Mouse (Mus musculus) c-Kit-positive CD71-positive TER-119-negative erythroid progenitor cells, embryonic 14.5 days (primary cell): Measurements from ENCODE around the gene Gm28539.
"Not testable (repeated sequence)": the region's sequence is repeated elsewhere in the genome, so short reads cannot be mapped to it uniquely, and the experiment has no call there.

Source experiments
- DNase-seq: peaks from one replicate; pipeline ENCODE4 v3.0.0-alpha.2; 2013; ENCODE audit warnings: low read depth

The Gm28539 gene

DNA sequence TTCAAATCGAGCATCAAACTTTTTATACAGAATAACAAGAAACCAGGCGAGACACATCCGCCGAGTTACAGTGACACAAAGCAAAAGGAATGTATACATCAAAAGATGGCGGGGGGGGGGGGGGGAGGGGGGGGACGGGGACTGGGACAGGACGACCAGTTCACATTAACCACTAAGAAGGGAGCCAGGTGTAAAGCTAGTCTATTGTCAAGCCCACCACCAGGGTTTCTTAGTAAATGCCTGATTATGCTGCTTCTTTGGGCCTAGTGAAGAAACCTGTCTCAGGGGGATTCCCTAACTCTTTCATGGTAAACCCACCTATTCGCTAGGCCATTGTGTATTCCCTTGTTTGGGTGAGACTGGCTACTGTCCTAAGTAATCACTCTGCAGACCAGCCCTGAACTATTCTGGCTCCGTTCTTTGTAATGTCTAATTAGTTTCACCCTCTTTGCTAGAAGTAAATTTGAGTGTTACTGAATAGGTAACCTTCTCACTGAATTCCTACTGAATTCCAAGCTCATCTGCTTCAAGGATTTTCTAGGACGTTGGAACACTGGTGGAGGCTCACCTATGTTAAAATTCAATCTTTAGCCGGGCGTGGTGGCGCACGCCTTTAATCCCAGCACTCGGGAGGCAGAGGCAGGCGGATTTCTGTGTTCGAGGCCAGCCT is 13.3 kb downstream of the Gm28539 start:
- not testable (repeated sequence) for DNase-seq

GRCm38 (mm10) chr16:18858551-18858950 is 22.2 kb downstream of the Gm28539 start:
- peak; percentile 62 for DNase-seq

- no peak for DNase-seq
Observed at GRCm38 (mm10) chr16:18860186-18860585, 23.8 kb downstream of the Gm28539 start.

- not testable (repeated sequence) for DNase-seq
Observed at GRCm38 (mm10) chr16:18870495-18870894, 34.1 kb downstream of the Gm28539 start.

DNA sequence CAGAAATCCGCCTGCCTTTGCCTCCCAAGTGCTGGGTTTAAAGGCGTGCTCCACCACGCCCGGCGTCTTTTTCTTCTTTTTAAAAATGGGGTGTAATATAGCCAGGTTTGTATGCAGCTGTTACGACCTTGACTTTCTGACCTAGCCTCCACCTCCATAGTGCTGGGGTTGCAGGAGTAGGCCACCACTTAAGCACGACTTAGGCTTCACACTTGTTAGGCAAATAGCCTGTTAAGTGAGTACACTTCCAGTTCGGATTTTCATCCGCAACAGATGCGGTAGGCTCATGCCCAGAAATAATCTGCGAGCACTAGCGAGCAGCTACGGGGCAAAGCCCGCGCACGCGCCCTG is 39.7 kb downstream of the Gm28539 start:
- no peak for DNase-seq

DNA sequence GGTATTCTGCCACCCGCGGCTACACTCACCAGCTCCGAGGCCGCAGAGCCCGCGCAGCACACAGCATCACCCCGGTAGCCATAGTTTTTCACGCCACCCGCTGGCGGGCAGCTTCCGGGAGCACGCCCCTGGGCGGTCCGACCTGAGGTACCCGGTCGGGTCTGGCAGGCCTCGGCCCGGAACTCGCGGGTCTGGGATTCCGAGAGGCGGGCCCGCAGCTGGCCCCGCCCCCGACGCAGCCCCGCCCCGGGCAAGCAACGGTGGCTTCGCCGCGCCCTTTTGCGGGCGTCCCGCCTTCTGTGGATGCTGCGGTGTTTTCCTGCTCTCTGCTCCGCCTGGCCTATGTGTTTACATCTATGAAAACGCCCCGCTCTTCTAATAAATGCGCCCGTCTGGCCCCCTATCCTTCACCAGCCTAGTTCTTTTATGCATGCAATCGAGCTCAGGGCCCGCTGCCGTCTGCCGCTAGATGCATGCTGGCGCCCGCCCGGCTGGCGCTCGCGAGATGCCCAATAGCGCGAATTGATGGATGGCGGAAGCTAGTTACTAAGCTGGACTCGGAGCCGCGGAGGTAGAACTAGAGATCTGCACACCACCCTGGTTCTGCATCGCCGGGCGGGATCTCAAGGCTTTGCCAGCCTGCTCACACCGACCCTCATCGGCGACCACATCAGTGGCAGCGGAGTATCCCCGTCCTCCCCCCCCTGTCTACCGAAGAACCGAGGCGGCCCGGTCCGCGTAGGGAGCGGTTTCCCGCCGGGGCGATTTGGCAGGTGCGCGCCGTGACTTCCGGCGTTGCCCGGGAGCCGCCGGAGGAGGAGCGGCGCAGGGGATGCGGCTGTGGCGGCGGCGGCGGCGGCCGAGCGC is 40.3 kb downstream of the Gm28539 start, which contains the start of the genes Mrpl40 and Hira:
Gene Mrpl40 (minus strand): TSS at position 421 of the 867 bp plus-strand sequence.
Gene Hira (plus strand): TSS at position 596 of the 867 bp plus-strand sequence.
- DNase-seq = peak; percentile 82

DNA sequence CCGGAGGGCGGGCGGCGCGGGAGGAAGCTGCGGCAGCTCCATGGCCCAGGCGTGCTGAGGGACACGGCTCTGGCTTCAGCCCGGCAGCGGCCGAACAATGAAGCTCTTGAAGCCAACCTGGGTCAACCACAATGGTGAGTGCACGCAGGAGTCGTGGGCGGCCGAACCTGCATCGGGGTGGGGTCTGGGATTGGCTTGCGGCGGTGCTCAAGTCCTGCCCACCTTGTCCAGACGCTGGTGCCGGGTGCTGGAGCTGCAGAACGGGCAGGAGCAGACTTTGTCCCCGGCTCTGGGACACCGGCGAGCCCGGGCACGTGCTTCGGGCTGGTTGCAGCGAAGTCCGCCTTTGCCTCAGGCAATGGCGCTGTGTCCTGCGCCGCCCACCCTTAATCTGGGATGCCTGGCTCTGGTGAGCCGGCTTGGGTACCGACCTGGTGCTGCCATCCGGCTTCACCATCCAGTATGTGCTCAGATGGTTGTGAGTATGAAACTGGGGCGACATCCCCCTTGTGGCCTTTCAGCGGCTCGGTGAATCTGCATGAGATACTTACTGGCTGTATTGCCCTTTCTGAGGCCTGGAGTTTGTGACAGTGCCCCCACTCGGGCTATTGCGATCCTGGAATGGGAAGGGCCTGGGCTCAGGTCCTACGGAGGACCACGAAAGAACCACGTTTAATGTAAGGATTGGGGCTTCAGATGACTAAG is 41.2 kb downstream of the Gm28539 start:
- DNase-seq = peak; percentile 65

DNA sequence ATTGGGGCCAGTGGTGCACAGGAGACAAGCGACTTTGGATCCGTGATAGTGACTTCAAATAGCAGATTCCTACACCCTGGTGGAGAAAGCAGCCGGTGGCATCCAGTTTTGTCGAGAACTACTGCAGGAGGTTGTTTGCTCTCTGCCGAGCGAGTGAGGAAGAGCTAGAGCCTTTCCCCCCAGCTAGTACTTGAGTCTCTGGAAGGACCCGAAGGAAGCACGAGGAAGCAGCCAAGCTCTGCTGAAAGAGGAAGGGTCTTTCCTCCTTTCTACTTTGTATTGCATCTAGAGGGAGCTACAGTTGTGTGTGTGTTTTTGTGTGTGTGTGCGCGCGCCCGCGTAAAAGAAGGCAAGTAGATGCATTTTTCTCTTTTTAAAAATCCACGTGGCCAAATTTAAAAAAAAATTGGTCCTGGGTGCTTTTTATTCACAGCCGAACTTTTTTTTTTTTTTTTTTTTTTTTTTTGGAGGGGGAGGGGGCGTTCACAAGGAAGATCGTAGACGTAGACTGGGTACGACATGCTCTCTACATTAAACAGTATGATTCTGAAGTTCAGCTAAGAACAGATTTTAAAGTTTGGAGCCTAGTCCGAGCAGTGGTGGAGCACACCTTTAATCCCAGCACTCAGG is 41.8 kb downstream of the Gm28539 start:
- no peak for DNase-seq

GRCm38 (mm10) chr16:18884044-18884443 is 47.7 kb downstream of the Gm28539 start:
- no peak for DNase-seq

DNA sequence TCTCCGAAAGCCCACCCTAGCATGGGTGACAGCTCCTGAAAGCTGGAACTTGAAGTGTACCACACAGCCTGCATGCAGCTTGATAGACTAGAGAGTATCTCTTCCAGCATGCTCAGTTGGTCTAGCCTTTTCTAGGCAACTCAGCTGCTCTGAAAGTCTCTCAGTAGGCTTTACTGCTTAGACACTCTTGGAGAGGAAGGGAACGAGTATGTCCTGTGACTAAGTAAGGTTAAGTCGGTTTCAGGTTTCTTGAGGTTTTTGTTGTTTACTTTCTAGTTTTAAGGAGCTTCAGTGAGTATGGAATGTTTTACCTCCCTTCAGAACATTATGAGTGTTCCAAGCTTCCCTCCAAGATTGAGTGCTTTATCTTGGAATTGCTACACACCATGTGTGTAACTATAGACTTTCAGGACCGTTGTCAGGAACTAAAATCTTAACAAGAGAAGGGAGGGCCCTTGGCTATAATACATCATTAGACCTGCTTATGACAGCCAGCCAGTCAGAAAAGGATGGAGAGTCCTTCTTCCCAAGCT is 57.5 kb downstream of the Gm28539 start:
- no peak for DNase-seq

DNA sequence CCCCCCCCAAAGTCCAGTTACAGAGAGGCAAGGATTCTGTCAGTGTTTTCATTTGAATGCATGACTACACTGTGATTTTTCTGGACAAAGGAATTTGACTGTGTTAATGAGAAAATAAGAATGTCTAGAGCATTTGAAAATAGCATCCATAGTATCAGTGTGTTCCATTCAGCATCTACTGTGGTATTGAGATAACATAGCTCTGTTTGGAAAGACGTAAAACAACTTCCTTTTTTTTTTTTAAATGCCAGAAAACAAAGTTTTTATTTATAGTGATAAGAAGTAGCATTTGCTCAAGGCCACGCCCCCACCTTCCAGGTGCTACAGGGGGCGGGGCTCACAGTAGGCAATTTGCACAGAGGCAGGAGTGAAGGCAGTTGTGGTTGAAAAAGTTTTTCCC is 58.9 kb downstream of the Gm28539 start:
- no peak for DNase-seq

GRCm38 (mm10) chr16:18896429-18896828 is 60.0 kb downstream of the Gm28539 start:
- no peak for DNase-seq

GRCm38 (mm10) chr16:18905648-18906047 is 69.3 kb downstream of the Gm28539 start:
- DNase-seq = no peak

DNA sequence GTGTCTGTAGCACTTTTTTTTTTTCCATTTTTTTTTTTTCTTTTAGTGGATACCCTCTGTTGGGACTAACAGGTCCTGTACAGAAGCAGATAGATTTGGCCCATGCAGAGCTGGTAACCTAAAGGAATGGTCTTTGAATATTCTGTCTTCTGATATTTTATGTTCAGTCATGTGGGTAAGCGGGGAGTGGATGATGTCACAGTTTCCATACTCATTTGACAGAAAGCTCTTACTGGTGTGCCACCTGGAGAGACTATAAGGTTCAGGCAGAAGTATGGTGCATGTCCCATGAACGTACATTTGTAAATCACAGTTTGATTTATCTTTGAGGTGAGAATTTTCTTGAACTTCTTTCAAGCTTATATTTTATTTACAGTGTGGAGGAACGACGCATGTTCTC is 79.7 kb downstream of the Gm28539 start:
- no peak for DNase-seq

GRCm38 (mm10) chr16:18921771-18922170 is 85.4 kb downstream of the Gm28539 start:
- DNase-seq = no peak

DNA sequence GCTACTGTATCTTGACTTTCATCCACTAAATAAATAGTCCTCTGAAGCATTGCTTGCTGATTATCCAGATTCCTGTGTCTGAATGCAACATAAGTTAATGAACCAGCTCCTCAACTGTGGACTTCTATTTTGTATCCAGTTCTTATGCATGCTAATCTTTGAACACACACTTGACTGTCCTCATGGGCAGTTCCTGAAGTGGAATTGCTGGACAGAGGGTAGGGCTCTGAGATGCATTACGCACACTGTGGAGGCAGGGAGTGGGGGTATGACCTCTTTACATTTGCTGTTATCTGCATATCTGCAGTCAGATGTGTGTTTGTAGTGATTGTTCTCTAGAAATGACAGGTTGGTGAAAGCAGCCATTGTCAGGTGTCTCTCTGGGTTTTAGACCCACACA is 91.6 kb downstream of the Gm28539 start:
- no peak for DNase-seq

- no peak for DNase-seq
Observed at GRCm38 (mm10) chr16:18938321-18939082, 102.1 kb downstream of the Gm28539 start.

DNA sequence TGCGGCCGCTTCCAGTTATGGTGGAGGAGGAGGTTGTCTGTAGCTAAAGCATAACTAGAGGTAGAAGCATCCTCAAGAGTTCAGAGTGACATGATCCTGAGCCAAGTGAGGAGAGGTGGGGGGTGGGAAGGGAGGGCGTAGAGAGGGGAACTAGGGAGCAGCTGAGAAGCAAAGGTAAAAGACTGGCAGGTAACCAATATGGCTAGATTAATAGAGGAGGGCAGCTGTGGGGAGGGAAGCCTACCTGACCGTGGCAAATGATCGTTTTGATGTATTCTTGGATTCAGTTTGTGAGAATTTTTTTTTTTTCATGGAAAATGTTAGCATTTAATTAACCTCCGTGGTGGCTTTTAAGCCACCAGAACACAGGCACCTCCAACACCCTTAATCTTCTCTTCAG is 107.5 kb downstream of the Gm28539 start:
- DNase-seq = no peak

GRCm38 (mm10) chr16:18948941-18949340 is 112.6 kb downstream of the Gm28539 start:
- no peak for DNase-seq

- DNase-seq = no peak
Observed at GRCm38 (mm10) chr16:18950351-18950750, 114.0 kb downstream of the Gm28539 start.

DNA sequence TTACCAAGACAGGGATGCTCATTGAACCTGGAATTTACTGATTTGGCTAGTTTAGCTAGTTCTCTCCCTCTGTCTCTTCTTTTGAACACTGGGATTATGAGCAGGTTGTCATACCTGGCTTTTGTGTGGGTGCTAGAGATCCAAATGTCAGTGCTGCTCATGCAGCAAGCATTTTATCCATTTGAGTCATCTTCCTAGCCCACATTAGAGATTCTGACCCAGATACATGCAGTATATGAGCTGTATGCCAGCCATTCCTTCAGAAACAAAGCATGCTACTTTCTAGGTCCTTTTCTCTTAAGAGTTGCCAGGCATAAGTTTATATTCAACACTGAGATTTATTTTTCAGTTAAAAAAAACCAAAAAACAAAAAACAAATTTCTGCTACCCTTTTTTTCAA is 116.4 kb downstream of the Gm28539 start:
- DNase-seq = no peak
